Mouse (Mus musculus): Measurements from ENCODE around the gene Prok2. TPM values are rescaled to one million over a fixed set of nuclear protein-coding genes. Genes with fewer than 3 reads are reported as not detected.

Prok2 gene
- 0.12 and 0.18 TPM in 2 replicates for polyA plus RNA-seq (2014; fragmentation: Nextera tagmentation; extraction: Ambion mirVana)

- no peaks in the 10 kb centered on the region for H3K9me3 ChIP-seq (ENCODE audit: low read depth, low read length)
- no peak within 1 kb of the TSS for H3K27ac ChIP-seq (ENCODE audit: low read depth)
- peak; percentile 56 for DNase-seq
- H3K9ac ChIP-seq, result peak within 1 kb of the TSS; percentile 44
- peaks cover 33% of the 10 kb centered on the region for H3K27me3 ChIP-seq (ENCODE audit: insufficient read depth, low read length)
- TF ChIP-seq CTCF (IDR thresholded peaks at IDR 0.05; ENCODE audit: low read depth), result no peak
- H3K4me1 ChIP-seq (ENCODE audit: insufficient read depth), result no peaks in the 10 kb centered on the region
- WGBS, result under 1% methylated on average over 61 of the region's 61 CpGs
- H3K4me2 ChIP-seq, result peak within 1 kb of the TSS; percentile 96
- no peaks in the 10 kb centered on the region for H3K36me3 ChIP-seq (ENCODE audit: insufficient read depth)
- H3K4me3 ChIP-seq (ENCODE audit: low read depth, low read length), result peak within 1 kb of the TSS; percentile 45
- ATAC-seq (ENCODE audit: insufficient read depth), result peak; percentile 56
These were observed at the start of gene Prok2 for GRCm38 (mm10) chr6:99725971-99726561. Prok2 (minus strand) TSS chr6:99726392.

- Histone ChIP-seq H3K4me3 (ENCODE audit: low read depth, low read length) (no peak overlapping the region), H3K4me2 (no peak overlapping the region), H3K4me1 (ENCODE audit: insufficient read depth) (no peaks in the 10 kb centered on the region), H3K36me3 (ENCODE audit: insufficient read depth) (no peaks in the 10 kb centered on the region), H3K27me3 (ENCODE audit: insufficient read depth, low read length) (no peaks in the 10 kb centered on the region), H3K9ac (no peak overlapping the region), H3K9me3 (ENCODE audit: low read depth, low read length) (no peaks in the 10 kb centered on the region), H3K27ac (ENCODE audit: low read depth) (no peak overlapping the region)
- 66% methylated on average over 10 of the region's 10 CpGs for WGBS
- no peak for DNase-seq
- TF ChIP-seq CTCF (IDR thresholded peaks at IDR 0.05; ENCODE audit: low read depth), result no peak
- ATAC-seq (ENCODE audit: insufficient read depth), result no peak
These were observed 48.5 kb upstream of the Prok2 start for GRCm38 (mm10) chr6:99774680-99775079.

- TF ChIP-seq CTCF (IDR thresholded peaks at IDR 0.05; ENCODE audit: low read depth), result no peak
- ATAC-seq (ENCODE audit: insufficient read depth), result no peak
- Histone ChIP-seq H3K4me1 (ENCODE audit: insufficient read depth) (no peaks in the 10 kb centered on the region), H3K36me3 (ENCODE audit: insufficient read depth) (no peaks in the 10 kb centered on the region), H3K4me2 (no peak overlapping the region), H3K9me3 (ENCODE audit: low read depth, low read length) (no peaks in the 10 kb centered on the region), H3K9ac (no peak overlapping the region), H3K27ac (ENCODE audit: low read depth) (no peak overlapping the region), H3K4me3 (ENCODE audit: low read depth, low read length) (no peak overlapping the region), H3K27me3 (ENCODE audit: insufficient read depth, low read length) (no peaks in the 10 kb centered on the region)
- DNase-seq, result no peak
- 50% methylated on average over 5 of the region's 5 CpGs for WGBS
These were observed 42.3 kb upstream of the Prok2 start for GRCm38 (mm10) chr6:99768495-99768894.

- H3K27ac ChIP-seq (ENCODE audit: low read depth), result no peak overlapping the region
- H3K4me1 ChIP-seq (ENCODE audit: insufficient read depth), result no peaks in the 10 kb centered on the region
- H3K4me3 ChIP-seq (ENCODE audit: low read depth, low read length), result no peak overlapping the region
- ATAC-seq (ENCODE audit: insufficient read depth), result no peak
- no peaks in the 10 kb centered on the region for H3K27me3 ChIP-seq (ENCODE audit: insufficient read depth, low read length)
- no peak overlapping the region for H3K9ac ChIP-seq
- no peak for TF ChIP-seq CTCF (IDR thresholded peaks at IDR 0.05; ENCODE audit: low read depth)
- no peak overlapping the region for H3K4me2 ChIP-seq
- DNase-seq, result no peak
- WGBS, result 65% methylated on average over 3 of the region's 3 CpGs
- H3K9me3 ChIP-seq (ENCODE audit: low read depth, low read length), result no peaks in the 10 kb centered on the region
- no peaks in the 10 kb centered on the region for H3K36me3 ChIP-seq (ENCODE audit: insufficient read depth)
These were observed 38.7 kb upstream of the Prok2 start for GRCm38 (mm10) chr6:99764916-99765315.

GRCm38 (mm10) chr6:99762069-99762985, 36.1 kb upstream of the Prok2 start:
- Histone ChIP-seq H3K4me3 (ENCODE audit: low read depth, low read length) (no peak overlapping the region), H3K4me1 (ENCODE audit: insufficient read depth) (no peaks in the 10 kb centered on the region), H3K9ac (no peak overlapping the region), H3K27ac (ENCODE audit: low read depth) (no peak overlapping the region), H3K4me2 (no peak overlapping the region), H3K9me3 (ENCODE audit: low read depth, low read length) (no peaks in the 10 kb centered on the region), H3K27me3 (ENCODE audit: insufficient read depth, low read length) (no peaks in the 10 kb centered on the region), H3K36me3 (ENCODE audit: insufficient read depth) (no peaks in the 10 kb centered on the region)
- 67% methylated on average over 14 of the region's 14 CpGs for WGBS
- TF ChIP-seq CTCF (IDR thresholded peaks at IDR 0.05; ENCODE audit: low read depth), result no peak
- ATAC-seq (ENCODE audit: insufficient read depth) (no peak), DNase-seq (no peak)

GRCm38 (mm10) chr6:99756105-99756504, 29.9 kb upstream of the Prok2 start:
- H3K9ac ChIP-seq, result no peak overlapping the region
- no peak for TF ChIP-seq CTCF (IDR thresholded peaks at IDR 0.05; ENCODE audit: low read depth)
- no peaks in the 10 kb centered on the region for H3K27me3 ChIP-seq (ENCODE audit: insufficient read depth, low read length)
- 81% methylated on average over 9 of the region's 9 CpGs for WGBS
- no peak for DNase-seq
- H3K4me3 ChIP-seq (ENCODE audit: low read depth, low read length), result no peak overlapping the region
- no peaks in the 10 kb centered on the region for H3K4me1 ChIP-seq (ENCODE audit: insufficient read depth)
- no peak for ATAC-seq (ENCODE audit: insufficient read depth)
- no peak overlapping the region for H3K27ac ChIP-seq (ENCODE audit: low read depth)
- H3K36me3 ChIP-seq (ENCODE audit: insufficient read depth), result no peaks in the 10 kb centered on the region
- no peaks in the 10 kb centered on the region for H3K9me3 ChIP-seq (ENCODE audit: low read depth, low read length)
- H3K4me2 ChIP-seq, result no peak overlapping the region

GRCm38 (mm10) chr6:99751308-99751707, 25.1 kb upstream of the Prok2 start:
- Histone ChIP-seq H3K9ac (no peak overlapping the region), H3K36me3 (ENCODE audit: insufficient read depth) (no peaks in the 10 kb centered on the region)

More at GRCm38 (mm10) chr6:99751308-99751707, 25.1 kb upstream of the Prok2 start:
- Histone ChIP-seq H3K4me2 (no peak overlapping the region), H3K27ac (ENCODE audit: low read depth) (no peak overlapping the region), H3K4me1 (ENCODE audit: insufficient read depth) (no peaks in the 10 kb centered on the region), H3K9me3 (ENCODE audit: low read depth, low read length) (no peaks in the 10 kb centered on the region), H3K27me3 (ENCODE audit: insufficient read depth, low read length) (no peaks in the 10 kb centered on the region), H3K4me3 (ENCODE audit: low read depth, low read length) (no peak overlapping the region)
- WGBS, result 49% methylated on average over 6 of the region's 6 CpGs
- TF ChIP-seq CTCF (IDR thresholded peaks at IDR 0.05; ENCODE audit: low read depth), result no peak
- ATAC-seq (ENCODE audit: insufficient read depth), result no peak
- no peak for DNase-seq

All from lung, embryonic 14.5 days (tissue).